Comparison of ENCODE assay signal across 18 mouse cellular contexts in the genomic region with DNA sequence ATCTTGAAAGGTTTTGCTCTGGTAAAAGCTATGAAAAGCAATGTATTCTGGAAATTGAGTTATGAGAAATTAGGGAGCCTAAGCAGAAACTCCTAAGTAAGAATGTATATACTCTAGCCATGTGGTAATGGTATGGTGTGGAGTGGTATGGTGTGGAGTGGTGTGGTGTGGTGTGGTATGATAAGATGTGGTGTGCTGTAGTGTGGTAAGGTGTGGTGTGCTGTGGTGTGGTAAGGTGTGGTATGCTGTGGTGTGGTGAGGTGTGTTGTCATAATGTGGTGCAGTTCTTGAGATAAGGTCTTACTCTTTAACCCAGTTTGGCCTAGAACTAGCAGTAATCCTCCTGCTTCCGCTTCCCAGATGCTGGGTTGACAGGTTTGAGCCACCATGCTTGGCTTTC. TPM values are rescaled to one million over a fixed set of nuclear protein-coding genes. Genes with fewer than 3 reads are reported as not detected.
DNase-seq lines count a peak whose midpoint lies in the region; ATAC-seq and TF ChIP-seq lines count a peak whose summit lies in the region.
"Had no signal": no experiment of that assay in that cellular context is flagged by ENCODE, and none has a peak within 500 bp of the region (broad histone marks: within the 10 kb centered on the region; RNA-seq: fewer than 3 reads in every experiment).

No protein-coding gene starts in this region.

- no peak overlapping the region for H3K9ac ChIP-seq in liver, embryonic 11.5 days (ENCODE audit: low read depth, low read length)
- no peak overlapping the region for H3K9ac ChIP-seq in liver, postnatal 0 days (replicated peaks)
- no peak overlapping the region for H3K9ac ChIP-seq in liver, embryonic 16.5 days (ENCODE audit: low read depth, low read length)
- H3K9ac ChIP-seq: forebrain, embryonic 15.5 days; heart, embryonic 13.5 days had no signal

- no peak for TF ChIP-seq CTCF in liver, postnatal 0 days (IDR thresholded peaks at IDR 0.05; ENCODE audit: low read depth)

- WGBS in liver, embryonic 11.5 days = 67% methylated on average over 1 of the region's 1 CpGs
- WGBS in liver, postnatal 0 days (ENCODE audit: insufficient replicate concordance) = 85% methylated on average over 1 of the region's 1 CpGs
- WGBS in liver, embryonic 16.5 days (ENCODE audit: insufficient replicate concordance) = 48% methylated on average over 1 of the region's 1 CpGs

- DNase-seq in liver, embryonic 11.5 days (ENCODE audit: low spot score) = no peak
- no peak for DNase-seq in liver, postnatal 0 days
- no peak for DNase-seq in kidney, postnatal 14 days
- DNase-seq in cerebellum, postnatal 10 days = no peak
- DNase-seq: adrenal gland, adult 2 months; adrenal gland, postnatal 25 days; cerebellum, adult 18-20 months; cerebellum, postnatal 14 days; heart, postnatal 36 days had no signal

- H3K27ac ChIP-seq in liver, embryonic 11.5 days (ENCODE audit: low read depth, low read length) = no peak overlapping the region
- H3K27ac ChIP-seq in liver, postnatal 0 days (ENCODE audit: low read depth) = no peak overlapping the region
- no peak overlapping the region for H3K27ac ChIP-seq in liver, embryonic 16.5 days (ENCODE audit: low read length)
- H3K27ac ChIP-seq: forebrain, embryonic 15.5 days; heart, embryonic 13.5 days had no signal

- no peak overlapping the region for H3K4me3 ChIP-seq in liver, embryonic 11.5 days (ENCODE audit: low read depth, low read length)
- no peak overlapping the region for H3K4me3 ChIP-seq in liver, postnatal 0 days (ENCODE audit: low read depth, low read length)
- no peak overlapping the region for H3K4me3 ChIP-seq in liver, embryonic 16.5 days (ENCODE audit: low read depth, low read length)
- H3K4me3 ChIP-seq: erythroblast, embryonic 14.5 days; forebrain, embryonic 15.5 days; heart, embryonic 13.5 days had no signal

- no peaks in the 10 kb centered on the region for H3K36me3 ChIP-seq in liver, embryonic 11.5 days (ENCODE audit: control insufficient read depth, insufficient read depth, low read length)
- H3K36me3 ChIP-seq in liver, postnatal 0 days (replicated peaks; ENCODE audit: insufficient read depth, low read length) = no peaks in the 10 kb centered on the region
- no peaks in the 10 kb centered on the region for H3K36me3 ChIP-seq in liver, embryonic 16.5 days (ENCODE audit: control insufficient read depth, insufficient read depth)
- H3K36me3 ChIP-seq: forebrain, embryonic 15.5 days; heart, embryonic 13.5 days had no signal

- TF ChIP-seq EP300 in liver, postnatal 0 days (IDR thresholded peaks at IDR 0.05; ENCODE audit: low read depth) = no peak

- no peak overlapping the region for H3K4me2 ChIP-seq in liver, embryonic 11.5 days
- no peak overlapping the region for H3K4me2 ChIP-seq in liver, postnatal 0 days (ENCODE audit: low read depth, low read length)
- no peak overlapping the region for H3K4me2 ChIP-seq in liver, embryonic 16.5 days (ENCODE audit: low read depth, low read length)
- H3K4me2 ChIP-seq: forebrain, embryonic 15.5 days; heart, embryonic 13.5 days had no signal

- H3K9me3 ChIP-seq in liver, embryonic 11.5 days (ENCODE audit: control insufficient read depth, low read length) = no peaks in the 10 kb centered on the region
- H3K9me3 ChIP-seq in liver, postnatal 0 days (ENCODE audit: low read length) = no peaks in the 10 kb centered on the region
- H3K9me3 ChIP-seq in liver, embryonic 16.5 days (replicated peaks; ENCODE audit: control insufficient read depth, low read length) = no peaks in the 10 kb centered on the region
- H3K9me3 ChIP-seq: forebrain, embryonic 15.5 days; heart, embryonic 13.5 days had no signal

- ATAC-seq in liver, embryonic 11.5 days (replicated peaks; ENCODE audit: low FRiP score) = peak; percentile 89
- ATAC-seq in liver, postnatal 0 days = no peak
- ATAC-seq in granulocyte monocyte progenitor cell, adult 5-6 weeks (replicated peaks; ENCODE audit: poor library complexity, severe bottlenecking) = peak; percentile 74
- ATAC-seq in liver, embryonic 16.5 days (ENCODE audit: low read depth) = peak; percentile 66
- peak; percentile 77 for ATAC-seq in megakaryocyte-erythroid progenitor cell, adult 5-6 weeks (replicated peaks; ENCODE audit: low FRiP score, low TSS enrichment, poor library complexity, severe bottlenecking)
- no peak for ATAC-seq in erythroid progenitor cell, adult 5-6 weeks (replicated peaks; ENCODE audit: low FRiP score, poor library complexity, severe bottlenecking)
- ATAC-seq: forebrain, embryonic 15.5 days; hindbrain, embryonic 16.5 days; inflammation-experienced regulatory T-cells, adult 6 months had no signal

- no peaks in the 10 kb centered on the region for H3K4me1 ChIP-seq in liver, embryonic 11.5 days (replicated peaks; ENCODE audit: control insufficient read depth, insufficient read depth, low read length)
- H3K4me1 ChIP-seq in liver, postnatal 0 days (ENCODE audit: insufficient read depth) = peaks cover under 1% of the 10 kb centered on the region; the same call in 1 of the 2 replicates
- H3K4me1 ChIP-seq in liver, embryonic 16.5 days (ENCODE audit: control insufficient read depth, low read depth, low read length) = no peaks in the 10 kb centered on the region

- H3K27me3 ChIP-seq in liver, embryonic 11.5 days (replicated peaks; ENCODE audit: control insufficient read depth, insufficient read depth, low read length) = peaks cover 4% of the 10 kb centered on the region
- peaks cover 6% of the 10 kb centered on the region for H3K27me3 ChIP-seq in liver, postnatal 0 days (ENCODE audit: insufficient read depth, low read length)
- H3K27me3 ChIP-seq in liver, embryonic 16.5 days (ENCODE audit: control insufficient read depth, insufficient read depth, low read depth, low read length) = peaks cover 6% of the 10 kb centered on the region
- H3K27me3 ChIP-seq: forebrain, embryonic 15.5 days; heart, embryonic 13.5 days had no signal

RNA-seq across cellular contexts. Expression of gene Cdk14, which starts 45.7 kb away (rescaled TPM):
- 6.9 and 8.0 TPM in 2 replicates for polyA plus RNA-seq in liver, embryonic 11.5 days (2014; fragmentation: Nextera tagmentation; extraction: Ambion mirVana)
- 1.0 and 1.1 TPM in 2 replicates for polyA plus RNA-seq in liver, postnatal 0 days (2015; fragmentation: Nextera tagmentation; extraction: Ambion mirVana)
- 0.21 and 0.60 TPM in 2 replicates for total RNA-seq in granulocyte monocyte progenitor cell, adult 5-6 weeks (2014; fragmentation: Nextera tagmentation)
- total RNA-seq in granulocyte monocyte progenitor cell, adult 5-6 weeks (2017) = 0.39 and 0.46 TPM in 2 replicates
- 0.92 and 1.1 TPM in 2 replicates for polyA plus RNA-seq in liver, embryonic 16.5 days (2015; fragmentation: Nextera tagmentation; extraction: Ambion mirVana)
- total RNA-seq in megakaryocyte-erythroid progenitor cell, adult 5-6 weeks (2014; fragmentation: Nextera tagmentation) = 0.11 TPM in 1 of 2 replicates, not detected in the other
- 0.23 and 0.57 TPM in 2 replicates for total RNA-seq in megakaryocyte-erythroid progenitor cell, adult 5-6 weeks (2017)
- 0.72 and 2.5 TPM in 2 replicates for total RNA-seq in erythroid progenitor cell, adult 5-6 weeks (2015; ENCODE audit: low replicate concordance)
- 1.0 TPM in 1 of 2 replicates, not detected in the other for total RNA-seq in erythroid progenitor cell, adult 5-6 weeks (2017; ENCODE audit: low replicate concordance)
- polyA plus RNA-seq: erythroblast, embryonic 14.5 days had no signal

Comparison
In these comparisons a context has a peak if more than half of its experiments do, and no peak if none do; other contexts are left out.
1. ATAC-seq: peak in liver, embryonic 11.5 days (single experiment), granulocyte monocyte progenitor cell, adult 5-6 weeks (single experiment), liver, embryonic 16.5 days (single experiment) and megakaryocyte-erythroid progenitor cell, adult 5-6 weeks (single experiment); none in liver, postnatal 0 days (single experiment) and erythroid progenitor cell, adult 5-6 weeks (single experiment).